Mouse (Mus musculus) kidney, adult 18-20 months (tissue): Measurements from ENCODE around the gene Pik3cb.

ENCODE experiments used
- DNase-seq: peaks from one replicate; pipeline ENCODE4 v3.0.0; 2021

The Pik3cb gene

GRCm38 (mm10) chr9:99140063-99140882 is at the start of gene Pik3cb:
Gene Pik3cb, minus strand, starts transcription at chr9:99140621.
- DNase-seq: peak; percentile 98

- no peak for DNase-seq
Observed at GRCm38 (mm10) chr9:99183043-99183670, 42.7 kb upstream of the Pik3cb start.

- DNase-seq: no peak
Observed at GRCm38 (mm10) chr9:99182121-99182520, 41.7 kb upstream of the Pik3cb start.

- no peak for DNase-seq
Observed at GRCm38 (mm10) chr9:99180272-99180671, 39.9 kb upstream of the Pik3cb start.

GRCm38 (mm10) chr9:99178736-99179135 is 38.3 kb upstream of the Pik3cb start:
- no peak for DNase-seq

GRCm38 (mm10) chr9:99175774-99176173 is 35.4 kb upstream of the Pik3cb start:
- no peak for DNase-seq

- no peak for DNase-seq
Observed at GRCm38 (mm10) chr9:99172811-99173210, 32.4 kb upstream of the Pik3cb start.

- no peak for DNase-seq
Observed at GRCm38 (mm10) chr9:99171186-99171585, 30.8 kb upstream of the Pik3cb start.

GRCm38 (mm10) chr9:99169029-99169428 is 28.6 kb upstream of the Pik3cb start:
- no peak for DNase-seq

GRCm38 (mm10) chr9:99166946-99167345 is 26.5 kb upstream of the Pik3cb start:
- no peak for DNase-seq

- DNase-seq: no peak
Observed at GRCm38 (mm10) chr9:99165956-99166355, 25.5 kb upstream of the Pik3cb start.

GRCm38 (mm10) chr9:99164664-99165226 is 24.3 kb upstream of the Pik3cb start:
- DNase-seq: no peak

GRCm38 (mm10) chr9:99164148-99164503 is 23.7 kb upstream of the Pik3cb start:
- no peak for DNase-seq

GRCm38 (mm10) chr9:99163420-99164147 is 23.2 kb upstream of the Pik3cb start:
- no peak for DNase-seq

- no peak for DNase-seq
Observed at GRCm38 (mm10) chr9:99162839-99163238, 22.4 kb upstream of the Pik3cb start.

- no peak for DNase-seq
Observed at GRCm38 (mm10) chr9:99160780-99161179, 20.4 kb upstream of the Pik3cb start.

GRCm38 (mm10) chr9:99159932-99160331 is 19.5 kb upstream of the Pik3cb start:
- DNase-seq: no peak

- no peak for DNase-seq
Observed at GRCm38 (mm10) chr9:99158708-99159107, 18.3 kb upstream of the Pik3cb start.

- DNase-seq: no peak
Observed at GRCm38 (mm10) chr9:99158203-99158632, 17.8 kb upstream of the Pik3cb start.

GRCm38 (mm10) chr9:99153655-99154054 is 13.2 kb upstream of the Pik3cb start:
- DNase-seq: peak; percentile 61

GRCm38 (mm10) chr9:99152699-99153490 is 12.5 kb upstream of the Pik3cb start:
- no peak for DNase-seq
